7 mouse cellular contexts compared by ENCODE assay signal in the genomic region with DNA sequence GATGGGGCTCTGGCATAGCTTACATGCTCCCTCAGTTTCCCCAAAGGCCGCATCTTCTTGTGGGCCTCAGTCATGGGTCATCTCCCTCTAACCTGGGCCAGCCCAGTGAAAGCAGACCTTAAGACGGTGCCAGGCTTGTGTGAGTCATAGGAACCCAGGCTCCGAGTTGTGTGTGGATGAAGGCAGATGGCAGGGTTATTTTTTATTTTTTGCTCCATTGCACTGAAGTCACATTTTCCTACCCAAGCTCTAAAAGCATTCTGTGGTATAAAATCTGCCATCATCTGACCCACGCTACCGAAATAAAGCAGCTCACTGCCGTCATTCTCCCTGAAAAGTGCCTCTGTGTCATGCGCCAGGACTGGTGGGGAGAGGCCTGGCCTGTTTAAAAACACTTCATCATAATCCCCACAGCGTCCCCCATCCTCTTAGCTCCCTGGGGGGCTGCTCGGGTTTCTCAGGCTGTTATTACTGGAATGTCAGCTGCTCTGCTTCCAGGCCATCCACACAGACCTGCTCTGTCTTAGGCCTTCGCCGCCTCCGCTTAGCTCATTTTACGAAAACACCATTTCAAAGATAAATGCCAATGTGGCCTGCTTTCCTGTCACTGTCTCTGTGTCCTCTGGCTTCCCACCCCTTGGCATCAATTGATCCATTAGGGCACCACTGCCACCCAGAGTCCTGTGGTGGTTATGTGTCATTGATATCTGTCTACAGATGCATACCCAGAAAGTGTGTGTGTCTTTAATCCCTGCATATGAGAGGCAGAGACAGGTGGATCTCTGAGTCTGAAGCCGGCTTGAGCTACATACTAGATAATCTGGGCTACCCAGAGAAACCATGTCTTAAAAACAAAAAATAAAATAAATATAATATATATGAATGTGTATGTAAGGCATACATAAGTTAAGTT. TPM values are rescaled to one million over a fixed set of nuclear protein-coding genes. Genes with fewer than 3 reads are reported as not detected.
DNase-seq lines count a peak whose midpoint lies in the region; ATAC-seq and TF ChIP-seq lines count a peak whose summit lies in the region.

No protein-coding gene starts in this region.

- in situ Hi-C loops in CH12.LX (cut with MboI; ENCODE audit: low pct_ligation_motif_present, low pct_unique_long_range_greater_than_20kb, low sequenced_read_pairs): loop anchor here (10.0 kb wide), 1 partner anchor 234 kb away; no protein-coding TSS in a partner anchor

- no peaks in the 10 kb centered on the region for H3K9me3 ChIP-seq in hindbrain, embryonic 12.5 days (replicated peaks)
- H3K9me3 ChIP-seq in hindbrain, embryonic 11.5 days (ENCODE audit: control insufficient read depth, low read length): no peaks in the 10 kb centered on the region
- H3K9me3 ChIP-seq in CH12.LX (replicated peaks; ENCODE audit: low read length): no peaks in the 10 kb centered on the region
- no peaks in the 10 kb centered on the region for H3K9me3 ChIP-seq in heart, postnatal 0 days (replicated peaks; ENCODE audit: control insufficient read depth, low read length)

- no peak; the same call in none of the 2 replicates for TF ChIP-seq RAD21 in CH12.LX (IDR thresholded peaks at IDR 0.05; ENCODE audit: low read depth, low read length)

- no peak overlapping the region for H3K4me2 ChIP-seq in hindbrain, embryonic 12.5 days (replicated peaks)
- no peak overlapping the region for H3K4me2 ChIP-seq in hindbrain, embryonic 11.5 days (replicated peaks; ENCODE audit: low read depth, low read length)
- H3K4me2 ChIP-seq in CH12.LX (ENCODE audit: insufficient read depth, low read depth, poor library complexity, severe bottlenecking): no peak overlapping the region
- H3K4me2 ChIP-seq in heart, postnatal 0 days (ENCODE audit: low read depth, low read length): no peak overlapping the region

- TF ChIP-seq POLR2A in CH12.LX (IDR thresholded peaks at IDR 0.05; ENCODE audit: low read depth, low read length): no peak

- dilution Hi-C loops in CH12.LX (cut with MboI; ENCODE audit: extremely low pct_ligation_motif_present, extremely low pct_unique_long_range_greater_than_20kb, low sequenced_read_pairs): no loop called here

- H3K9ac ChIP-seq in hindbrain, embryonic 12.5 days: no peak overlapping the region
- no peak overlapping the region for H3K9ac ChIP-seq in hindbrain, embryonic 11.5 days (ENCODE audit: low read depth, low read length)
- no peak overlapping the region for H3K9ac ChIP-seq in CH12.LX (ENCODE audit: insufficient read depth, low read depth)
- H3K9ac ChIP-seq in heart, postnatal 0 days (replicated peaks; ENCODE audit: low read depth, low read length): no peak overlapping the region

- H3K27me3 ChIP-seq in hindbrain, embryonic 12.5 days: no peaks in the 10 kb centered on the region
- no peaks in the 10 kb centered on the region for H3K27me3 ChIP-seq in hindbrain, embryonic 11.5 days (ENCODE audit: control insufficient read depth, insufficient read depth, low read length)
- no peaks in the 10 kb centered on the region for H3K27me3 ChIP-seq in CH12.LX (replicated peaks)
- no peaks in the 10 kb centered on the region for H3K27me3 ChIP-seq in heart, postnatal 0 days (ENCODE audit: control insufficient read depth, insufficient read depth, low read length)

- H3K79me2 ChIP-seq in CH12.LX (replicated peaks; ENCODE audit: control insufficient read depth, extremely low read depth, insufficient read depth, poor library complexity, severe bottlenecking): no peaks in the 10 kb centered on the region

- H3K36me3 ChIP-seq in hindbrain, embryonic 12.5 days: peaks cover 66% of the 10 kb centered on the region
- peaks cover 5% of the 10 kb centered on the region; the same call in 1 of the 2 replicates for H3K36me3 ChIP-seq in hindbrain, embryonic 11.5 days (ENCODE audit: control insufficient read depth, insufficient read depth, low read length)
- H3K36me3 ChIP-seq in CH12.LX (replicated peaks in 1 of 2; ENCODE audit: control insufficient read depth in 1 of 2, insufficient read depth in 1 of 2, low read length in 1 of 2): peaks cover 61 to 93% of the 10 kb centered on the region in 2 experiments
- H3K36me3 ChIP-seq in heart, postnatal 0 days (replicated peaks; ENCODE audit: control insufficient read depth, insufficient read depth, low read length): peaks cover 37% of the 10 kb centered on the region

- TF ChIP-seq EP300 in CH12.LX (IDR thresholded peaks at IDR 0.05; ENCODE audit: low read length): no peak
- TF ChIP-seq EP300 in heart, postnatal 0 days (IDR thresholded peaks at IDR 0.05; ENCODE audit: low read depth): no peak

- 75% methylated on average over 14 of the region's 14 CpGs for WGBS in hindbrain, embryonic 12.5 days
- WGBS in hindbrain, embryonic 11.5 days: 83% methylated on average over 14 of the region's 14 CpGs
- WGBS in heart, postnatal 0 days: 73% methylated on average over 14 of the region's 14 CpGs

- DNase-seq in hindbrain, embryonic 11.5 days (ENCODE audit: low spot score): no peak
- DNase-seq in CH12.LX (ENCODE audit: extremely low read depth): peak; percentile 17
- peak; percentile 68 to 71 for DNase-seq in cerebellum, adult 18-20 months
- DNase-seq in heart, postnatal 0 days (ENCODE audit: low spot score): no peak
- no peak for DNase-seq in adrenal gland, adult (ENCODE audit: inconsistent age in 2 of 2, low spot score in 1 of 2)
- DNase-seq in adrenal gland, postnatal 4 days (ENCODE audit: low spot score in 2 of 2): no peak

- TF ChIP-seq CTCF in CH12.LX (conservative IDR thresholded peaks at IDR 0.05 in 1 of 2, IDR thresholded peaks at IDR 0.05 in 1 of 2; ENCODE audit: low read depth in 2 of 2, low read length in 2 of 2): peak in 1 of 2 experiments; percentile 24; a peak in 1 of 4 replicates
- TF ChIP-seq CTCF in heart, postnatal 0 days (IDR thresholded peaks at IDR 0.05; ENCODE audit: low read depth): 0 out of 2 replicates have a peak, but pooled peaks have one; percentile 10

- no peak overlapping the region for H3K4me3 ChIP-seq in hindbrain, embryonic 12.5 days
- H3K4me3 ChIP-seq in hindbrain, embryonic 11.5 days (ENCODE audit: low read depth, low read length): no peak overlapping the region
- no peak overlapping the region for H3K4me3 ChIP-seq in CH12.LX (replicated peaks in 1 of 3; ENCODE audit: low read depth in 2 of 3, low read length in 2 of 3, poor library complexity in 1 of 3)
- H3K4me3 ChIP-seq in heart, postnatal 0 days (ENCODE audit: low read depth, low read length): no peak overlapping the region

- no peak for ATAC-seq in hindbrain, embryonic 12.5 days (ENCODE audit: low FRiP score)
- no peak for ATAC-seq in hindbrain, embryonic 11.5 days (ENCODE audit: low FRiP score)
- ATAC-seq in heart, postnatal 0 days (ENCODE audit: insufficient read depth, low read depth): peak; percentile 31; the same call in 1 of the 2 replicates

- H3K4me1 ChIP-seq in hindbrain, embryonic 12.5 days: peaks cover 3% of the 10 kb centered on the region; the same call in 1 of the 2 replicates
- H3K4me1 ChIP-seq in hindbrain, embryonic 11.5 days (replicated peaks; ENCODE audit: control insufficient read depth, insufficient read depth, low read length): no peaks in the 10 kb centered on the region
- no peaks in the 10 kb centered on the region for H3K4me1 ChIP-seq in CH12.LX (ENCODE audit: control insufficient read depth in 1 of 2, insufficient read depth in 2 of 2)
- no peaks in the 10 kb centered on the region for H3K4me1 ChIP-seq in heart, postnatal 0 days (ENCODE audit: control insufficient read depth, insufficient read depth)

- peak overlapping the region; percentile 44; the same call in 1 of the 2 replicates for H3K27ac ChIP-seq in hindbrain, embryonic 12.5 days
- no peak overlapping the region for H3K27ac ChIP-seq in hindbrain, embryonic 11.5 days (ENCODE audit: low read depth, low read length)
- no peak overlapping the region for H3K27ac ChIP-seq in CH12.LX (ENCODE audit: insufficient read depth, low read depth)
- peak overlapping the region; percentile 3; the same call in 1 of the 2 replicates for H3K27ac ChIP-seq in heart, postnatal 0 days (ENCODE audit: low read depth)

TF ChIP-seq in CH12.LX, 34 proteins besides CTCF, POLR2A, EP300 and RAD21:
- TF ChIP-seq MAX (IDR thresholded peaks at IDR 0.05; ENCODE audit: low read length) (no peak), ETS1 (conservative IDR thresholded peaks at IDR 0.05; ENCODE audit: low read depth, low read length) (peak; percentile 47; the same call in 1 of the 2 replicates)

RNA-seq across cellular contexts. Expression of a gene that starts 12.3 kb away (rescaled TPM):
- 108 and 111 TPM in 2 replicates for polyA plus RNA-seq in hindbrain, embryonic 12.5 days (2016; fragmentation: Nextera tagmentation; extraction: Ambion mirVana)
- 123 and 126 TPM in 2 replicates for polyA plus RNA-seq in hindbrain, embryonic 11.5 days (2014; fragmentation: Nextera tagmentation; extraction: Ambion mirVana)
- total RNA-seq in CH12.LX (2012; rRNA removed) (190 and 206 TPM in 2 replicates), CH12.LX (2014; rRNA removed) (403 and 422 TPM in 2 replicates)
- 190 and 226 TPM in 2 replicates for polyA plus RNA-seq in CH12.LX (2012; ENCODE audit: insufficient read length, low read depth)
- 224 and 298 TPM in 2 replicates for total RNA-seq in heart, postnatal 0 days (2014; rRNA removed; ENCODE audit: low replicate concordance)
- polyA plus RNA-seq in heart, postnatal 0 days (2015; fragmentation: Nextera tagmentation; extraction: Ambion mirVana): 206 and 223 TPM in 2 replicates
- total RNA-seq in adrenal gland, postnatal 4 days (2021): 100 to 1,000 TPM; 141 to 142 TPM

Comparison
In these comparisons a context has a peak if more than half of its experiments do, and no peak if none do; other contexts are left out.
1. H3K27ac ChIP-seq: peak in hindbrain, embryonic 12.5 days (single experiment) and heart, postnatal 0 days (single experiment); none in hindbrain, embryonic 11.5 days (single experiment) and CH12.LX (single experiment).
2. DNase-seq: peak in CH12.LX (single experiment) and cerebellum, adult 18-20 months (2 of 2); none in hindbrain, embryonic 11.5 days (single experiment), heart, postnatal 0 days (single experiment), adrenal gland, adult (0 of 2) and adrenal gland, postnatal 4 days (0 of 2).